Mouse (Mus musculus) lung, adult 2 months (tissue): ENCODE measurements around the gene Napsa. TPM values are rescaled to one million over a fixed set of nuclear protein-coding genes. Genes with fewer than 3 reads are reported as not detected.

Experiments
- DNase-seq: peaks from one replicate; pipeline ENCODE4 v3.0.0; 2022
- H3K4me1 ChIP-seq: fragments of 200-500 bp; 2 replicates; pipeline ENCODE4 v1.6.1; 2011; ENCODE audit warnings: low read length; ENCODE audit not compliant: control insufficient read depth, insufficient read depth
- H3K4me3 ChIP-seq: fragments of 200-500 bp; replicated peaks from 2 replicates; pipeline ENCODE3; 2011; ENCODE audit warnings: low read depth, mild to moderate bottlenecking, control low read depth, low read length; ENCODE audit errors: extremely low read depth
- CTCF ChIP-seq: fragments of 200-500 bp; IDR thresholded peaks from 2 replicates; pipeline ENCODE4 v1.5.1; 2011; ENCODE audit warnings: mild to moderate bottlenecking, low read length, control low read depth; ENCODE audit not compliant: insufficient read depth
- POLR2A ChIP-seq: fragments of 200-500 bp; IDR thresholded peaks from 2 replicates; pipeline ENCODE4 v1.6.1; 2011; ENCODE audit warnings: low read depth, mild to moderate bottlenecking, control low read depth, low read length, borderline replicate concordance; ENCODE audit errors: extremely low read depth
- WGBS: fragments of 180-500 bp; shearing (Covaris S2); methylation state at CpG from one replicate; pipeline ENCODE4 v1.1.7; 2018; 5-methylcytosine and 5-hydroxymethylcytosine counted together
- polyA plus RNA-seq: library from polyadenylated mRNA; depleted of rRNA; stranded (reverse); fragments of >200 nt; gene quantifications from 2 replicates; pipeline ENCODE4 v1.2.3, GENCODE M21; 2012; rRNA removed

Gene Napsa
- 576 and 610 TPM in 2 replicates for polyA plus RNA-seq

GRCm38 (mm10) chr7:44572213-44572701 lies at the start of gene Napsa:
Gene Napsa, plus strand, starts transcription at chr7:44572380.
- peak; percentile 96; the same call in 1 of the 2 replicates for TF ChIP-seq POLR2A
- TF ChIP-seq CTCF = no peak
- no peaks in the 10 kb centered on the region; the same call in 1 of the 2 replicates for H3K4me1 ChIP-seq
- WGBS = 26% methylated on average over 7 of the region's 7 CpGs
- DNase-seq = peak; percentile 57
- H3K4me3 ChIP-seq = peak within 1 kb of the TSS; percentile 62

GRCm38 (mm10) chr7:44523056-44523455 lies 49.1 kb upstream of the Napsa start:
- 73% methylated on average over 2 of the region's 2 CpGs for WGBS
- Histone ChIP-seq H3K4me3 (no peak overlapping the region), H3K4me1 (peaks cover 3% of the 10 kb centered on the region; the same call in 1 of the 2 replicates)
- DNase-seq = no peak
- TF ChIP-seq CTCF = no peak
- no peak for TF ChIP-seq POLR2A

GRCm38 (mm10) chr7:44524502-44524901 lies 47.7 kb upstream of the Napsa start, which contains the start of gene Mybpc2:
Gene Mybpc2, minus strand, starts transcription at chr7:44524656.
- DNase-seq = no peak
- no peak for TF ChIP-seq CTCF
- TF ChIP-seq POLR2A = no peak
- WGBS = 36% methylated on average over 12 of the region's 12 CpGs
- Histone ChIP-seq H3K4me3 (no peak within 1 kb of the TSS), H3K4me1 (peaks cover 3% of the 10 kb centered on the region; the same call in 1 of the 2 replicates)

- TF ChIP-seq CTCF (no peak), POLR2A (peak; percentile 38; the same call in 1 of the 2 replicates)
- WGBS = 8% methylated on average over 22 of the region's 22 CpGs
- Histone ChIP-seq H3K4me1 (peaks cover 3% of the 10 kb centered on the region; the same call in 1 of the 2 replicates), H3K4me3 (no peak overlapping the region)
- peak; percentile 88 for DNase-seq
Measured at GRCm38 (mm10) chr7:44525126-44525832, 46.9 kb upstream of the Napsa start.

GRCm38 (mm10) chr7:44526414-44527154 lies 45.6 kb upstream of the Napsa start:
- no peak for DNase-seq
- Histone ChIP-seq H3K4me1 (peaks cover 3% of the 10 kb centered on the region; the same call in 1 of the 2 replicates), H3K4me3 (no peak overlapping the region)
- TF ChIP-seq CTCF (no peak), POLR2A (no peak)
- WGBS = 88% methylated on average over 14 of the region's 14 CpGs

GRCm38 (mm10) chr7:44527483-44528398 lies 44.4 kb upstream of the Napsa start:
- TF ChIP-seq POLR2A (peak; percentile 51; the same call in 1 of the 2 replicates), CTCF (peak; percentile 76)
- Histone ChIP-seq H3K4me1 (peaks cover 3% of the 10 kb centered on the region; the same call in 1 of the 2 replicates), H3K4me3 (peak overlapping the region; percentile 25)
- WGBS = 7% methylated on average over 40 of the region's 40 CpGs
- peak; percentile 77 for DNase-seq

GRCm38 (mm10) chr7:44529518-44529917 lies 42.7 kb upstream of the Napsa start:
- 68% methylated on average over 5 of the region's 5 CpGs for WGBS
- DNase-seq = no peak
- peaks cover 3% of the 10 kb centered on the region; the same call in 1 of the 2 replicates for H3K4me1 ChIP-seq
- no peak overlapping the region for H3K4me3 ChIP-seq
- TF ChIP-seq CTCF = no peak
- no peak for TF ChIP-seq POLR2A

GRCm38 (mm10) chr7:44530507-44530906 lies 41.7 kb upstream of the Napsa start:
- H3K4me3 ChIP-seq = no peak overlapping the region
- WGBS = 81% methylated on average over 3 of the region's 3 CpGs

GRCm38 (mm10) chr7:44531207-44531606 lies 41.0 kb upstream of the Napsa start:
- 31% methylated on average over 5 of the region's 5 CpGs for WGBS
- no peak overlapping the region for H3K4me3 ChIP-seq

More at GRCm38 (mm10) chr7:44530507-44530906, 41.7 kb upstream of the Napsa start:
- peaks cover 1% of the 10 kb centered on the region; the same call in 1 of the 2 replicates for H3K4me1 ChIP-seq
- no peak for TF ChIP-seq POLR2A
- TF ChIP-seq CTCF = no peak
- DNase-seq = no peak

More at GRCm38 (mm10) chr7:44531207-44531606, 41.0 kb upstream of the Napsa start:
- no peak for DNase-seq
- TF ChIP-seq POLR2A (no peak), CTCF (no peak)
- H3K4me1 ChIP-seq = no peaks in the 10 kb centered on the region
